Mouse (Mus musculus): ENCODE results near the gene Esp24.
"Not testable (repeated sequence)": the region's sequence is repeated elsewhere in the genome, so short reads cannot be mapped to it uniquely, and the experiment has no call there.

Gene Esp24

GRCm38 (mm10) chr17:39036395-39036794 is at the start of gene Esp24:
TSS of gene Esp24 (plus strand) at chr17:39036695.
- DNase-seq (ENCODE audit: low read depth, low spot score) = not testable (repeated sequence)

GRCm38 (mm10) chr17:39009846-39010245 is 26.6 kb upstream of the Esp24 start:
- DNase-seq (ENCODE audit: low read depth, low spot score) = no peak

- DNase-seq (ENCODE audit: low read depth, low spot score) = no peak
Measured at GRCm38 (mm10) chr17:39010675-39011638, 25.5 kb upstream of the Esp24 start.

GRCm38 (mm10) chr17:39017184-39017583 is 19.3 kb upstream of the Esp24 start:
- no peak for DNase-seq (ENCODE audit: low read depth, low spot score)

GRCm38 (mm10) chr17:39043241-39043640 is 6.7 kb downstream of the Esp24 start, which contains the start of gene Gm21903:
TSS of gene Gm21903 (minus strand) at chr17:39043341.
- no peak for DNase-seq (ENCODE audit: low read depth, low spot score)

- DNase-seq (ENCODE audit: low read depth, low spot score) = no peak
Measured at GRCm38 (mm10) chr17:39063641-39064040, 27.1 kb downstream of the Esp24 start.

GRCm38 (mm10) chr17:39076937-39077336 is 40.4 kb downstream of the Esp24 start, which contains the start of gene Esp23:
TSS of gene Esp23 (minus strand) at chr17:39077037.
- no peak for DNase-seq (ENCODE audit: low read depth, low spot score)

Data from embryo, embryonic 11.5 days (tissue).